ENCODE assay signal across 25 mouse cellular contexts in genomic region chr3:67147246-67147645, GRCm38 (mm10).
DNase-seq lines count a peak whose midpoint lies in the region; ATAC-seq lines count a peak whose summit lies in the region.
"Had no signal": no experiment of that assay in that cellular context is flagged by ENCODE, and none has a peak within 500 bp of the region (broad histone marks: within the 10 kb centered on the region; RNA-seq: fewer than 3 reads in every experiment).

No protein-coding gene starts in this region.

- H3K9me3 ChIP-seq in forebrain, embryonic 16.5 days (ENCODE audit: control insufficient read depth, low read length) = peaks cover 2% of the 10 kb centered on the region; the same call in 1 of the 2 replicates
- no peaks in the 10 kb centered on the region for H3K9me3 ChIP-seq in forebrain, embryonic 13.5 days (replicated peaks)
- H3K9me3 ChIP-seq in midbrain, embryonic 11.5 days (ENCODE audit: control insufficient read depth, low read length) = peaks cover 3% of the 10 kb centered on the region; the same call in 1 of the 2 replicates
- peaks cover 8% of the 10 kb centered on the region; the same call in 1 of the 2 replicates for H3K9me3 ChIP-seq in midbrain, embryonic 10.5 days (replicated peaks)
- H3K9me3 ChIP-seq: stomach, embryonic 15.5 days had no signal

- no peak overlapping the region for H3K27ac ChIP-seq in forebrain, embryonic 16.5 days (ENCODE audit: low read length)
- H3K27ac ChIP-seq in forebrain, embryonic 13.5 days = no peak overlapping the region
- H3K27ac ChIP-seq in midbrain, embryonic 11.5 days (ENCODE audit: low read depth, low read length) = no peak overlapping the region
- no peak overlapping the region for H3K27ac ChIP-seq in midbrain, embryonic 10.5 days (replicated peaks)
- H3K27ac ChIP-seq: limb, embryonic 12.5 days; macrophage; stomach, embryonic 15.5 days had no signal

- H3K9ac ChIP-seq in forebrain, embryonic 16.5 days (replicated peaks; ENCODE audit: low read depth, low read length) = no peak overlapping the region
- no peak overlapping the region for H3K9ac ChIP-seq in forebrain, embryonic 13.5 days
- H3K9ac ChIP-seq in midbrain, embryonic 11.5 days (ENCODE audit: low read length) = no peak overlapping the region
- H3K9ac ChIP-seq: limb, embryonic 12.5 days; liver, postnatal 0 days; stomach, embryonic 15.5 days had no signal

- peaks cover 10% of the 10 kb centered on the region for H3K4me1 ChIP-seq in forebrain, embryonic 16.5 days (replicated peaks; ENCODE audit: control insufficient read depth, insufficient read depth, low read length)
- peaks cover 7% of the 10 kb centered on the region for H3K4me1 ChIP-seq in forebrain, embryonic 13.5 days
- peaks cover 6% of the 10 kb centered on the region for H3K4me1 ChIP-seq in midbrain, embryonic 11.5 days (ENCODE audit: control insufficient read depth, insufficient read depth, low read length)
- H3K4me1 ChIP-seq in midbrain, embryonic 10.5 days = peaks cover 8% of the 10 kb centered on the region
- H3K4me1 ChIP-seq: limb, embryonic 12.5 days; stomach, embryonic 15.5 days had no signal

- no peak for DNase-seq in midbrain, embryonic 11.5 days (ENCODE audit: low spot score, missing footprints)
- no peak for DNase-seq in midbrain, embryonic 10.5 days (ENCODE audit: low spot score)
- DNase-seq in layer of hippocampus, adult 9-10 months (ENCODE audit: low spot score) = peak; percentile 18
- peak; percentile 10 for DNase-seq in telencephalon, adult 2 months (ENCODE audit: low read depth, low spot score)
- no peak for DNase-seq in kidney, adult 9 months
- DNase-seq: adrenal gland, adult 8-10 months; cerebellum, adult 11 months; cerebellum, adult 9-11 months; gastrocnemius, postnatal 14 days; heart, adult 11 months; kidney, postnatal 25 days; liver, postnatal 0 days; thymus, adult 18-20 months; thymus, postnatal 4 days had no signal

- H3K27me3 ChIP-seq in forebrain, embryonic 16.5 days (replicated peaks; ENCODE audit: control insufficient read depth, insufficient read depth, low read length) = no peaks in the 10 kb centered on the region
- no peaks in the 10 kb centered on the region for H3K27me3 ChIP-seq in forebrain, embryonic 13.5 days
- H3K27me3 ChIP-seq in midbrain, embryonic 11.5 days (ENCODE audit: control insufficient read depth, insufficient read depth, low read length) = no peaks in the 10 kb centered on the region
- no peaks in the 10 kb centered on the region; the same call in 1 of the 2 replicates for H3K27me3 ChIP-seq in midbrain, embryonic 10.5 days (ENCODE audit: low read depth, poor library complexity, severe bottlenecking)
- H3K27me3 ChIP-seq: limb, embryonic 12.5 days; stomach, embryonic 15.5 days had no signal

- H3K36me3 ChIP-seq in forebrain, embryonic 16.5 days (ENCODE audit: control insufficient read depth, insufficient read depth) = no peaks in the 10 kb centered on the region
- no peaks in the 10 kb centered on the region for H3K36me3 ChIP-seq in forebrain, embryonic 13.5 days (ENCODE audit: poor library complexity, severe bottlenecking)
- H3K36me3 ChIP-seq in midbrain, embryonic 11.5 days (ENCODE audit: control insufficient read depth, insufficient read depth, low read length) = no peaks in the 10 kb centered on the region
- 0 out of 2 replicates have a peak, but pooled peaks cover 5% of the 10 kb centered on the region for H3K36me3 ChIP-seq in midbrain, embryonic 10.5 days
- H3K36me3 ChIP-seq: stomach, embryonic 15.5 days had no signal

- no peak overlapping the region for H3K4me3 ChIP-seq in forebrain, embryonic 16.5 days (replicated peaks; ENCODE audit: low read length)
- no peak overlapping the region for H3K4me3 ChIP-seq in forebrain, embryonic 13.5 days
- no peak overlapping the region for H3K4me3 ChIP-seq in midbrain, embryonic 11.5 days (ENCODE audit: low read depth, low read length)
- H3K4me3 ChIP-seq in midbrain, embryonic 10.5 days = no peak overlapping the region
- H3K4me3 ChIP-seq: limb, embryonic 12.5 days; stomach, embryonic 15.5 days had no signal

- 5% methylated on average over 3 of the region's 3 CpGs for WGBS in forebrain, embryonic 16.5 days
- WGBS in forebrain, embryonic 13.5 days = 7% methylated on average over 3 of the region's 3 CpGs
- WGBS in midbrain, embryonic 11.5 days = 13% methylated on average over 3 of the region's 3 CpGs
- 35% methylated on average over 3 of the region's 3 CpGs for WGBS in midbrain, embryonic 10.5 days

- peak; percentile 65 for ATAC-seq in forebrain, embryonic 16.5 days
- ATAC-seq in forebrain, embryonic 13.5 days = no peak
- 0 out of 2 replicates have a peak, but pooled peaks have one; percentile 62 for ATAC-seq in midbrain, embryonic 11.5 days (ENCODE audit: low FRiP score)
- ATAC-seq: activated CD4-positive, CD25-positive, alpha-beta regulatory T cell, adult 4 months; hindbrain, embryonic 16.5 days; intestine, embryonic 16.5 days; liver, postnatal 0 days; lung, postnatal 0 days had no signal

- no peak overlapping the region for H3K4me2 ChIP-seq in forebrain, embryonic 16.5 days (ENCODE audit: low read length)
- H3K4me2 ChIP-seq in forebrain, embryonic 13.5 days = no peak overlapping the region
- no peak overlapping the region for H3K4me2 ChIP-seq in midbrain, embryonic 11.5 days
- H3K4me2 ChIP-seq: heart, embryonic 11.5 days; limb, embryonic 12.5 days; liver, embryonic 11.5 days; stomach, embryonic 15.5 days had no signal

Comparison
In these comparisons a context has a peak if more than half of its experiments do, and no peak if none do; other contexts are left out.
1. DNase-seq: peak in layer of hippocampus, adult 9-10 months (single experiment) and telencephalon, adult 2 months (single experiment); none in midbrain, embryonic 11.5 days (single experiment), midbrain, embryonic 10.5 days (single experiment) and kidney, adult 9 months (single experiment).